Mouse (Mus musculus) sigmoid colon, adult 10 weeks (tissue): ENCODE measurements around the gene Sarnp. TPM values are rescaled to one million over a fixed set of nuclear protein-coding genes. Genes with fewer than 3 reads are reported as not detected.

Source experiments
- polyA plus RNA-seq: library from polyadenylated mRNA; stranded (reverse); fragments of 350-450 nt; fragmentation: Illumina TruSeq; extraction: RNeasy Lipid Tissue Mini Kit (QIAGEN cat#74804); gene quantifications from one replicate; pipeline ENCODE4 v1.2.3, GENCODE M21; 2014; ENCODE audit warnings: low read depth, low replicate concordance

Sarnp gene
- polyA plus RNA-seq, result 258 TPM

DNA sequence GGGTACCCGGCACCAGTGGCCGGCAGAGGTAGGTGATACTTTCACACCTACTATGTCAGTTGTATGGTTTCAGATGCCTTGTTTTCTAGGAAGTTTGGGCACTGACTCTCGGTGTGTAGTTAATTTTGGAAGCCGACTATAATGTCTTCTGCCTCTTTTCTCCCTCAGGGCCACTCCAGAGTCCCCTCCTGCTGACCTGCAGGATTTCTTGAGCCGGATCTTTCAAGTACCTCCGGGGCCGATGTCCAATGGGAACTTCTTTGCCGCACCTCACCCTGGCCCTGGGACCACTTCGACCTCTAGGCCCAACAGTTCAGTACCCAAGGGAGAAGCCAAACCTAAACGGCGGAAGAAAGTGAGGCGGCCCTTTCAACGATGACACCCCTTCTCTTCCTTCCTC lies at the start of gene Sarnp:
Sarnp (plus strand) TSS at position 301 of the 400 bp plus-strand sequence.

GRCm38 (mm10) chr10:128790398-128791124 lies 26.6 kb upstream of the Sarnp start, which contains the start of gene Mmp19:
Mmp19 (plus strand) TSS chr10:128790910.

GRCm38 (mm10) chr10:128803771-128804270 lies 13.3 kb upstream of the Sarnp start, which contains the start of gene Dnajc14:
Dnajc14 (plus strand) TSS chr10:128804062.

DNA sequence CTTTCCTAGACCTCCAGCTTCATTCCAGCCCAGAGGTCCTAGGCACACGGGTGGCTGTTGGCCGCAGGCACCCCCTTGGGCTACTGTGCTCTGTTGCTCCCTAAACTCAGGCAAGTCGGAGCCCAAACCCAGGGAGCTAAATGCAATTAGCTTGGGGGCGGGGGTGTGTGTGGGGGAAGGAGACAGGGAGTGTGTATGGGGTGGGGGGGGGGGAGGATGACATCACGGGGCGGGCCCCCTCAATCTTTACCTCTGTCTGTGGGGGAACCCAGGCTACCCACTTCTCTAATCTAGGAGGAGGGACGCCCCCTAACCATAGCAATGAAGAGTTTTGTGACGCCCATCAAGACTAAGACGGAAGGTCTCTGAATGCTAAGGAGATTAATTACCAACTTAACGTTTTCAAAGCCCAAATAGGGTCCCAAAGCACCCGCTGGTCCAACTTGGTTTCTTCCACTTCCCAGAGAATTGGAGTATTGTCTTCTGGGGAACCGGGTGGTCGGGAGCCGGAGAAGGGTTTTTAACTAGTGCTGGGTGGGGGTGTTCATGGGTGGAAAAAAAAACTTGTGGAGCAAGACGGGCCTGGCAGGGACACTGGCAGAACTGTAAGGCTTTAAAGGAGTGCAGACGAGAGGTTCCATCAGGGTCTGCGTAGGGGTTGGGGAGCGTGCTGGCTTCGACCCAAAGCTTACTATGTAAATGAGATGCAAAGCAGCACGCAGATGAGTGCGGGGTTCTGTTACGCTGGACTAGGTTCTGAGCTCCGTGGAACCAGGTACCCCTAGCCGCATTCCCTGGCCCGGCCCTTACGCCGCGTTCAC lies 12.7 kb upstream of the Sarnp start, which contains the start of gene Tmem198b:
Tmem198b (minus strand) TSS at position 100 of the 821 bp plus-strand sequence.

DNA sequence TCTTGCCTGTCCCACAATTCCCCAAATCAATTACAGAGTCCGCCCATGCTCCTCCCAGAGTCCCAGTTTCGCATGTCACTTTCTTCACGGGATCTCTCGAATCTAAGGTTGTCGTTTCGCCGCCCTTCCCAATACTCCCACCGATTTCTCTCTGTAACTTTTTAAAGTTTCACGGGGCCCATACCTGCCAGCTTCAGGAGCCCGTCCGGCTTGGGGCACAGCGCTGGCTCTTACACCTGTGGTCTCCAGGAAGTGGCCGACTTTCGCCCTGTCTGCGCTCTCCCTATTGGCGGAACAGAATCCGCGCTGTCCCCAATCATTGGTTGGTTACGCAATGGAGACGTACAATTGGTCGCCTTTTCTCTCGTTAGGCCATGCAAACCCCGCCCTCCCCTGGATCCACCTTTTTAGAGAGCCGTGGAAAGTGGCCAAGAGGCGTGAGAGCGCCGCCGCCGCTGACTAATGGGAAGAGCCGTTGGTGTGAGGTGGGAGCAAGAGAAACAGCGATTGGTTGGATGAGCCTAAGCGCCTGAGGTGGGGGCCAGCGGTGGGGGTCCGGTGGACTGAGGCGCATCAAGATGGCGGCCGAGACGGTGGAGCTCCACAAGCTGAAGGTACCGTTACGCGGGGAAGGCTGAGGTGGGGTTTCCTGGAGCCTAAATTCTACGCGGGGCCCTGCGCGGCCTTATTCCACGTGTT lies 4.4 kb downstream of the Sarnp start, which contains the start of gene Ormdl2:
Ormdl2 (minus strand) TSS at position 288 of the 699 bp plus-strand sequence.

DNA sequence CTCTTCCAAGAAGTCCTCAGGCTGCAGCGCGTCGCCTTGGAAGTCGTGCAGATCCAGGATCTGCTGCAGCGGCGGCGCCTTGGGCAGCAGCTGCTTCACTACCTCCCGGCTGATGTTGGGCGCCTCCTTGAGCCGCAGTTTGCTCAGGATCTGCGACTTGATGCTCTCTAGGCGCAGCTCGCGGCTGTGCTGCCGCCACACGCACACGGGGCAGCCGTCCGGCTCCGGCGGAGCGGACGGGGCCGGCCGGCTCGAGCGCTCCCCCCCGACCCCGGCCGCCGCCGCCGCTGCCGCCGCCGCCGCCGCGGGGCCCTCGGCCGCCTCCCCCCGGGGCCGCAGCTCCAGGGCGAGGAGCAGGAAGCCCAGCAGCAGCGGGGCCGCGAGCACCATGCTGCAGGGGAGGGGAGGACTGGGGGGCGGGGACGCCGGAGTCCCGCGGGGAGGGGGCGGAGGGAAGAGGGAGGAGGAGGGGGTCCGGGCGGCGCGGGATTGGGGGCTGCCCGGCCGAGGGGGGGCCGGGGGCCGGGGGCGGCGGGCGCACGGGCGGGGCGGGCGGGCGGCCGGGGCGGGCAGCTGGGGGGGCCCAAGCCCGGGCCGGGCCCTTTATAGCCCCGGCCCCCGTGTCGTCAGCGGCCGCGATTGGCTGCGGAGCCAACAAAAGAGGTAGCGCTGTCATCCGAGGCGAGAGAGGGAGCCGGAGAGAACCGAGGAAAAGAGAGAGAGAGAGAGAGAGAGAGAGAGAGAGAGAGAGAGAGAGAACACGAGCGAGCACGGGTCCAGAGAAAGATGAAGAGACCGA lies 74.4 kb downstream of the Sarnp start, which contains the start of gene Gdf11:
Gdf11 (minus strand) TSS at position 423 of the 799 bp plus-strand sequence.

DNA sequence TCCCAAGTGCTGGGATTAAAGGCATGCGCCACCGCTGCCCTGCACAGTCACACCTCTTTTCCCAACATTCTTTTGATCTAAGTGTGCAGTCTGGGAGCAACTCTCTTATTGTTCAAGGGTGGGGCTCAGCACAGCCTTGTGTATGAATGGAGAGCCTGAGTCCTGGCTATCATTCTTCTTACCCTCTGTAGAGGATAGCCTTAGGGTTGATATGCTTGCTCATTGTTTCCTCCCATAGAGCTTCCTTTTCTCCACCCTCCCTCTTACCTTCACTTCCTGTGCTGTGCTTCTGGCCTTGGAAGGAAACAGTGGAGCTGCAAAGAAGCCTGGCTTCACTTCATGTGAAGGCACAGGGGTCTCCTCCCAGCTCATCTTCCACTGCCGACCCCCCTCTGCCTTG lies 83.6 kb downstream of the Sarnp start, which contains the start of gene Cd63:
Cd63 (plus strand) TSS at position 292 of the 400 bp plus-strand sequence.

DNA sequence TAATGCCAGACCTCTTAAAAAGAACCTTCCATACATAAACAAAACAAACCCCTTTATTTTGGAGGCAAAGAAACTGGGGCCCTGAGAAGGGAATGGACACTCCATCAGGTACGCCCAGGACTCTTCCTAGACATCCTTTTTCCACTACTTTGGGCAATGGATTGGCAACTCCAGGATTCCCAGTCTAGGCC lies 105.6 kb downstream of the Sarnp start, which contains the start of gene Rdh5:
Rdh5 (minus strand) TSS at position 67 of the 191 bp plus-strand sequence.

GRCm38 (mm10) chr10:128923935-128924334 lies 106.8 kb downstream of the Sarnp start, which contains the start of gene Bloc1s1:
Bloc1s1 (minus strand) TSS chr10:128924035.

Other genes starting within 250 kb of the Sarnp start
- gene Erbb3, start 227.7 kb upstream of the Sarnp start, polyA plus RNA-seq, result 177 TPM
- 10.0 TPM for gene Rps26, start 190.6 kb upstream of the Sarnp start, polyA plus RNA-seq
- 0.60 TPM for gene Ikzf4, start 171.3 kb upstream of the Sarnp start, polyA plus RNA-seq
- 5.9 TPM for gene Suox, start 143.3 kb upstream of the Sarnp start, polyA plus RNA-seq
- gene Rab5b, start 121.1 kb upstream of the Sarnp start, polyA plus RNA-seq, result 100 TPM
- gene Pmel, start 113.1 kb upstream of the Sarnp start, polyA plus RNA-seq, result not detected
- 21.9 TPM for gene Cdk2, start 112.3 kb upstream of the Sarnp start, polyA plus RNA-seq
- gene Dgka, start 72.5 kb upstream of the Sarnp start, polyA plus RNA-seq, result 76.1 TPM
- gene Pym1, start 69.4 kb upstream of the Sarnp start, polyA plus RNA-seq, result 0.95 TPM
- gene Mmp19, start 26.4 kb upstream of the Sarnp start, polyA plus RNA-seq, result 7.0 TPM
- gene Dnajc14, start 13.3 kb upstream of the Sarnp start, polyA plus RNA-seq, result 61.1 TPM
- gene Tmem198b, start 13.0 kb upstream of the Sarnp start, polyA plus RNA-seq, result 8.0 TPM
- gene Ormdl2, start 4.3 kb downstream of the Sarnp start, polyA plus RNA-seq, result 259 TPM
- 2.7 TPM for gene Gdf11, start 74.4 kb downstream of the Sarnp start, polyA plus RNA-seq
- gene Cd63, start 83.7 kb downstream of the Sarnp start, polyA plus RNA-seq, result 777 TPM
- 3.9 TPM for gene Rdh5, start 105.6 kb downstream of the Sarnp start, polyA plus RNA-seq
- gene Bloc1s1, start 106.7 kb downstream of the Sarnp start, polyA plus RNA-seq, result not detected
- 4.2 TPM for gene Itga7, start 116.5 kb downstream of the Sarnp start, polyA plus RNA-seq
- 20.4 TPM for gene Mettl7b, start 143.7 kb downstream of the Sarnp start, polyA plus RNA-seq
- gene Olfr9, start 172.1 kb downstream of the Sarnp start, polyA plus RNA-seq, result not detected
- gene Olfr763, start 193.5 kb downstream of the Sarnp start, polyA plus RNA-seq, result not detected
- gene Olfr764-ps1, start 222.6 kb downstream of the Sarnp start, polyA plus RNA-seq, result not detected
- not detected for gene Olfr765, start 232.7 kb downstream of the Sarnp start, polyA plus RNA-seq